ENCODE assay signal across 11 mouse cellular contexts in genomic region chr12:24889371-24890051, GRCm38 (mm10). TPM values are rescaled to one million over a fixed set of nuclear protein-coding genes. Genes with fewer than 3 reads are reported as not detected.
DNase-seq lines count a peak whose midpoint lies in the region; ATAC-seq and TF ChIP-seq lines count a peak whose summit lies in the region.
"Had no signal": no experiment of that assay in that cellular context is flagged by ENCODE, and none has a peak within 500 bp of the region (broad histone marks: within the 10 kb centered on the region; RNA-seq: fewer than 3 reads in every experiment).

No protein-coding gene starts in this region.

- no peaks in the 10 kb centered on the region for H3K9me3 ChIP-seq in heart, embryonic 10.5 days
- H3K9me3 ChIP-seq in lung, embryonic 15.5 days = no peaks in the 10 kb centered on the region
- no peaks in the 10 kb centered on the region for H3K9me3 ChIP-seq in liver, postnatal 0 days (ENCODE audit: low read length)
- no peaks in the 10 kb centered on the region for H3K9me3 ChIP-seq in stomach, embryonic 16.5 days (replicated peaks; ENCODE audit: control insufficient read depth, low read length)
- H3K9me3 ChIP-seq: limb, embryonic 12.5 days had no signal

- H3K36me3 ChIP-seq in heart, embryonic 10.5 days = peaks cover 23% of the 10 kb centered on the region
- 0 out of 2 replicates have a peak, but pooled peaks cover under 1% of the 10 kb centered on the region for H3K36me3 ChIP-seq in lung, embryonic 15.5 days
- no peaks in the 10 kb centered on the region for H3K36me3 ChIP-seq in liver, postnatal 0 days (replicated peaks; ENCODE audit: insufficient read depth, low read length)
- peaks cover 3% of the 10 kb centered on the region; the same call in 1 of the 2 replicates for H3K36me3 ChIP-seq in stomach, embryonic 16.5 days (ENCODE audit: control insufficient read depth, insufficient read depth, low read length)

- peaks cover 35% of the 10 kb centered on the region for H3K4me1 ChIP-seq in heart, embryonic 10.5 days
- peaks cover 17% of the 10 kb centered on the region for H3K4me1 ChIP-seq in lung, embryonic 15.5 days
- peaks cover 51% of the 10 kb centered on the region for H3K4me1 ChIP-seq in liver, postnatal 0 days (ENCODE audit: insufficient read depth)
- H3K4me1 ChIP-seq in stomach, embryonic 16.5 days (ENCODE audit: control insufficient read depth, insufficient read depth, low read length) = peaks cover 14% of the 10 kb centered on the region

- no peaks in the 10 kb centered on the region for H3K27me3 ChIP-seq in heart, embryonic 10.5 days (ENCODE audit: insufficient read depth, poor library complexity, severe bottlenecking)
- no peaks in the 10 kb centered on the region for H3K27me3 ChIP-seq in lung, embryonic 15.5 days
- H3K27me3 ChIP-seq in liver, postnatal 0 days (ENCODE audit: insufficient read depth, low read length) = no peaks in the 10 kb centered on the region
- no peaks in the 10 kb centered on the region for H3K27me3 ChIP-seq in stomach, embryonic 16.5 days (ENCODE audit: control insufficient read depth, insufficient read depth, low read length)
- H3K27me3 ChIP-seq: limb, embryonic 12.5 days; Patski had no signal

- peak; percentile 56; the same call in 1 of the 2 replicates for ATAC-seq in lung, embryonic 15.5 days (ENCODE audit: borderline replicate concordance, extremely low read depth, low FRiP score, low TSS enrichment)
- ATAC-seq in liver, postnatal 0 days = peak; percentile 85
- ATAC-seq in stomach, embryonic 16.5 days (ENCODE audit: insufficient read depth, low FRiP score) = peak; percentile 43; the same call in 1 of the 2 replicates
- ATAC-seq: Patski had no signal

- TF ChIP-seq EP300 in liver, postnatal 0 days (IDR thresholded peaks at IDR 0.05; ENCODE audit: low read depth) = peak; percentile 98

- H3K27ac ChIP-seq in heart, embryonic 10.5 days = peak overlapping the region; percentile 69
- H3K27ac ChIP-seq in lung, embryonic 15.5 days = 0 out of 2 replicates have a peak overlapping the region, but pooled peaks have one; percentile 5
- peak overlapping the region; percentile 88 for H3K27ac ChIP-seq in liver, postnatal 0 days (ENCODE audit: low read depth)
- H3K27ac ChIP-seq in stomach, embryonic 16.5 days (ENCODE audit: low read length) = 0 out of 2 replicates have a peak overlapping the region, but pooled peaks have one; percentile 14
- H3K27ac ChIP-seq: limb, embryonic 12.5 days had no signal

- no peak overlapping the region for H3K4me2 ChIP-seq in lung, embryonic 15.5 days
- H3K4me2 ChIP-seq in liver, postnatal 0 days (ENCODE audit: low read depth, low read length) = peak overlapping the region; percentile 61
- no peak overlapping the region for H3K4me2 ChIP-seq in stomach, embryonic 16.5 days (ENCODE audit: low read depth, low read length)
- H3K4me2 ChIP-seq: limb, embryonic 12.5 days had no signal

- no peak overlapping the region for H3K9ac ChIP-seq in lung, embryonic 15.5 days
- H3K9ac ChIP-seq in liver, postnatal 0 days (replicated peaks) = peak overlapping the region; percentile 53
- H3K9ac ChIP-seq in stomach, embryonic 16.5 days (ENCODE audit: low read length) = no peak overlapping the region
- H3K9ac ChIP-seq: limb, embryonic 12.5 days had no signal

- TF ChIP-seq CTCF in liver, postnatal 0 days (IDR thresholded peaks at IDR 0.05; ENCODE audit: low read depth) = no peak

- H3K4me3 ChIP-seq in heart, embryonic 10.5 days = no peak overlapping the region
- H3K4me3 ChIP-seq in lung, embryonic 15.5 days = no peak overlapping the region
- no peak overlapping the region for H3K4me3 ChIP-seq in liver, postnatal 0 days (ENCODE audit: low read depth, low read length)
- no peak overlapping the region for H3K4me3 ChIP-seq in stomach, embryonic 16.5 days (replicated peaks; ENCODE audit: low read length)
- H3K4me3 ChIP-seq: limb, embryonic 12.5 days had no signal

- DNase-seq in heart, embryonic 10.5 days (ENCODE audit: low spot score) = peak; percentile 89
- no peak for DNase-seq in heart, adult 18-20 months
- DNase-seq in lung, postnatal 14 days = no peak
- peak; percentile 57 for DNase-seq in liver, postnatal 0 days
- DNase-seq in thymus, postnatal 10 days (ENCODE audit: low spot score in 2 of 2) = no peak
- no peak for DNase-seq in right cerebral cortex, postnatal 4 days
- DNase-seq: right cerebral cortex, postnatal 25 days had no signal

- 53% methylated on average over 7 of the region's 7 CpGs for WGBS in heart, embryonic 10.5 days
- 61% methylated on average over 7 of the region's 7 CpGs for WGBS in lung, embryonic 15.5 days
- 49% methylated on average over 7 of the region's 7 CpGs for WGBS in liver, postnatal 0 days (ENCODE audit: insufficient replicate concordance)
- 77% methylated on average over 7 of the region's 7 CpGs for WGBS in stomach, embryonic 16.5 days

RNA-seq across cellular contexts. Expression of gene Mboat2, which starts 58.8 kb away (rescaled TPM):
- polyA plus RNA-seq in heart, embryonic 10.5 days (2016; fragmentation: Nextera tagmentation; extraction: Ambion mirVana) = 35.7 and 37.0 TPM in 2 replicates
- 1 to 10 TPM; 8.7 to 8.9 TPM for total RNA-seq in heart, adult 18-20 months (2021)
- 41.0 and 42.5 TPM in 2 replicates for polyA plus RNA-seq in lung, embryonic 15.5 days (2015; fragmentation: Nextera tagmentation; extraction: Ambion mirVana)
- polyA plus RNA-seq in liver, postnatal 0 days (2015; fragmentation: Nextera tagmentation; extraction: Ambion mirVana) = 1.9 and 2.0 TPM in 2 replicates
- 47.3 and 51.8 TPM in 2 replicates for polyA plus RNA-seq in stomach, embryonic 16.5 days (2015; fragmentation: Nextera tagmentation; extraction: Ambion mirVana)

Comparison
In these comparisons a context has a peak if more than half of its experiments do, and no peak if none do; other contexts are left out.
1. DNase-seq: peak in heart, embryonic 10.5 days (single experiment) and liver, postnatal 0 days (single experiment); none in heart, adult 18-20 months (0 of 2), lung, postnatal 14 days (single experiment), thymus, postnatal 10 days (0 of 2) and right cerebral cortex, postnatal 4 days (single experiment).
2. H3K27ac ChIP-seq: peak in every context shown above with its lines; median percentile 88 in liver, postnatal 0 days; 69 in heart, embryonic 10.5 days; 14 in stomach, embryonic 16.5 days; 5 in lung, embryonic 15.5 days.
3. RNA of gene Mboat2, which starts 58.8 kb away (polyA plus RNA-seq): 47.3 to 51.8 TPM in stomach, embryonic 16.5 days, 41.0 to 42.5 TPM in lung, embryonic 15.5 days and 35.7 to 37.0 TPM in heart, embryonic 10.5 days; 1.9 to 2.0 TPM in liver, postnatal 0 days; every median in the first group is over 10 times any median in the second.
4. Peak in every context shown above with its lines, with median percentiles within 50 percentile points of each other: ATAC-seq.